Mouse (Mus musculus) lung, adult 2 months (tissue): ENCODE data around the gene Lysmd1.

Source experiments
- CTCF ChIP-seq: fragments of 200-500 bp; IDR thresholded peaks from 2 replicates; pipeline ENCODE4 v1.5.1; 2011; ENCODE audit warnings: mild to moderate bottlenecking, low read length, control low read depth; ENCODE audit not compliant: insufficient read depth
- POLR2A ChIP-seq: fragments of 200-500 bp; IDR thresholded peaks from 2 replicates; pipeline ENCODE4 v1.6.1; 2011; ENCODE audit warnings: low read depth, mild to moderate bottlenecking, control low read depth, low read length, borderline replicate concordance; ENCODE audit errors: extremely low read depth

DNA sequence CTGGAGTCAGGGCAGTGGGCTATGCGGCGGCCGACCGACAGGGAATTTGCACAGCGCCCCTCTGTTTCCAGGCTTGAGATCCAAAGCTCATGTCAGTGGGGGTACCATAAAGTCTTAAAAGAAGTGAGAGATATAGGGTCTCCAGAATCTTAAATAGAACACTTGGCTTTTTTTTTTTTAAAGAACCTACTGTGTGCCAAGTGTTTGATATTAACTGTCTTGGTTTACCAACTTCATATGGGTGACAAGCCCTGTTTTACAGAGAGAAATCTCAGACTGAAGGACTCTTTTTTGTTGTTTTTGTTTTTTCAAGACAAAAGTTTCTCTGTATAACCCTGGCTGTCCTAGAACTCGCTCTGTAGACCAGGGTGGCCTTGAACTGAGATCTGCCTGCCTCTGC lies 6.9 kb downstream of the Lysmd1 start:
- TF ChIP-seq POLR2A (no peak), CTCF (no peak)
